Mouse (Mus musculus): ENCODE data around the gene Zfp326.
A peak's percentile ranks its signal among the peaks of the same experiment; 100 is the strongest.
"Not testable (repeated sequence)": the region's sequence is repeated elsewhere in the genome, so short reads cannot be mapped to it uniquely, and the experiment has no call there.

The Zfp326 gene

DNA sequence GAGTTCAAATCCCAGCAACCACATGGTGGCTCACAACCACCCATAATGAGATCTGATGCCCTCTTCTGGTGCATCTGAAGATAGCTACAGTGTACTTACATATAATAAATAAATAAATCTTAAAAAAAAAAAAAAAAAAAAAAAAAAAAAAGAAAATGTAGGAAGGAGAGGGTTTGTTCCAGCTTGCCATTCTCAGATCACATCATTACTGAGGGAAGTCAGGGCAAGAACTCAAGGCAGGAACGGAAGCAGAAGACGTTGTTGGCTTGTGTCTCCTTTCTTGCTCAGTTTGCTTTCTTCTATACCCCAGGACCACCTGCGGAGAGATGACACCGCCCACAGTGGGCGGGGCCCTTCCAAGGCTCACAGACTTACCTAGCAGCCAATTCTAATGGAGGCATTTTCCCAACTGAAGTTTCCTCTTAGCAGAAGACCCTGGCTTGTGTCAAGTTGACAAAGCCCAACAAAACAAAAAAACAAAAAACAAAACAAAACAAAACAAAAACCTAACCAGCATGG is 11.2 kb upstream of the Zfp326 start:
- DNase-seq (ENCODE audit: low read depth in 1 of 2, low spot score in 2 of 2): not testable (repeated sequence)

DNA sequence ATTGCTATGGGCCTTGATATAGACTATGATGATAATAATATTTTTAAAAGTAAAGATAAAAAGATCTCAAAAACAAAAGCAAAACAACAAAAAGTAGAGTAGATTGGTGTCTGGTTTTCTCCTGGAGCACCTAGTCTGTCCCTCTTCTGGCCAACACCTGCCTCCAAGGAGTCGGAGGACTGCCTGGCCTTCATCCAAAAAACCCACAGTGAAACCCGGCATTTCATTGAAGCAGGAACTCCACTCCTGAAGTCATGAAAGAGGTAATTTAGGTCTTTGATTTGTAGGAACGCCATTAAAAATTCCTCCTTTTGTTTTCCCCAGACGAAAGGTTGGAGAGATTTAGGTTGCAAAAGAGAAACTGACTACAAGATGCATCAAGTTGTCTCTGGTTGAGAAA is 8.9 kb upstream of the Zfp326 start:
- no peak for DNase-seq (ENCODE audit: low read depth in 1 of 2, low spot score in 2 of 2)

DNA sequence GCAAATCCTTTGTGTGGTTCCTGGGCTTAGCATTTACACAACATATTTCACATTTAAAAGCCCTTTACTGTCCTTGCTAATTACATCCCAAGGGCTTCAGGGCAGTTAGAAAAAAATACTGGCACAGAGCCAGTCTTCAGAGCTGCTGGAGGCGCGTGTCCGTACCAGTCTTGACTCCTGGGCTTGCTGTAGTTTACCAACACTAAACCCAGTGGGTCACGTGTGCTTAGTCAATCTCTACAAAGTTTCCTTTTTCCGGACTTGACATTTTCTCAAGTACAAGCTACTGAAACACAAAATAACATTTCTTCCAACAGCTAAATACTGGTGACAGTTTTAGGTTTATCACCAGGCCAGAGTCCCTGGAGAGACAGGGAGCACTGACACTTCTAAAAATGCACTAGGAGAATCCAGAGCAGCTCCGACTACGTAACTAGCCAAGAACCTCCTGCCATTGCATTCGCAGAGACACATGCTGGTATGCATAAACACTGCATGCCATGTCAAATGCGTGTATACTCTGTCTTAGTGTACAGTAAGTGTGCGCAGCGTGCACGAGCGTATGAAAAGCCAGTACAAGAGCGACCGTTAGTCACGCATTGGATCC is 8.4 kb upstream of the Zfp326 start:
- DNase-seq (ENCODE audit: low read depth in 1 of 2, low spot score in 2 of 2): no peak

- peak; percentile 20 to 65 for DNase-seq (ENCODE audit: low read depth in 1 of 2, low spot score in 2 of 2)
These were observed 7.8 kb upstream of the Zfp326 start for GRCm38 (mm10) chr5:105868593-105868992.

GRCm38 (mm10) chr5:105869739-105870138 is 6.6 kb upstream of the Zfp326 start:
- no peak for DNase-seq (ENCODE audit: low read depth in 1 of 2, low spot score in 2 of 2)

DNA sequence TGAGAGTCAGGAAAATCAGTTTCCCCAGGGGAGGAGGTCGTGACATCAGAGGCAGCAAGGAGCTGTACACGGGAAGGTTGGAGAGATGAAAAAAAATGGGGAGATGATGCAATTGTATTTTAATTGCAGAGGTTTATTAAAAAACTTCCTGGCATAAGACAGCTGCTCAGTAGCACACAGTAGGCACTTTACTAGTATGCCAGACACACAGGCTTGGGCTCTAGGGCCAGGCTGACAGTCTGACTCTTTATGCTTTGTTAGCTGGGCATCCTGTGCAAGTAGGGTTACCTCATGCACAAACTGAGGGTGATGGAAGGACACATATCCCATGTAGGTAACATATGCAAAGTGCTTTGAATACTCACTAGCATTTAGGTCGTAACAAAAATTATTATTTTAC is 5.2 kb upstream of the Zfp326 start:
- no peak for DNase-seq (ENCODE audit: low read depth in 1 of 2, low spot score in 2 of 2)

DNA sequence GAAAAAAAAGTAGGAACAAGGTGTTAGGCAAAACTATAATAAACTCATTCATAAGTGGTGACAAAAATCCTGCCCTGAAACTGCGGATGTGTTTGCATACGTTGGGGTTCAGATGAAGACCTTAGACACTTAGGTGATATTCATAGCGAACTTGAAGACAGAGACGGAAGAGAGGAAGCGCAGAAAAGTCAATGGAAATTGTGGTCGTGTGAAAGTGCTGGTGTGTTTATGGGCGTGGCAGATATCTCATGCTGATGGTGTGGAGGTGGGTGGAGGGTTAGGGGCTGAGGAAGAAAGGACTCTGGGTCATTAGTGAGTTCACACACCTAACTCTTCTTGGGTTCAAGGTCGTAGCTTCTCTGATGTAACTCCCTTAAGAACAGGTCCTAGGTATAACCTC is 4.2 kb upstream of the Zfp326 start:
- no peak for DNase-seq (ENCODE audit: low read depth in 1 of 2, low spot score in 2 of 2)

DNA sequence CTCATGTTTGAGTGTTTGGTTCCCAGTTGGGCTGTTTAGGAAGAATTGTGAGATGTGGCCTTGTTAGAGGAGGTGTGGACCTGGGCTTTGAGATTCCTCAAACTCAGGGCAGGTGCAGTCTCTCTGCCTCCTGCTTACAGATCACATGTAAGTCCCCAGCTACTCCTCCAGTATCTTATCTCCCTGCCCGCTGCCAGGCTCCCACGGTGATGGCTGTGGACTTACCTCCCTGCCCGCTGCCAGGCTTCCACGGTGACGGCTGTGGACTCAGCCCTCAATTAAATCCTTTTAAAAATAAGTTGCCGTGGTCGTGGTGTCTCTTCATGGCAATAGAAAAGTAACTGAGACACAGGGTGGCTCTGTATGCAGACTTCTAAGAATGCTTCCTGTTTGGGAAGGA is 3.4 kb upstream of the Zfp326 start:
- no peak for DNase-seq (ENCODE audit: low read depth in 1 of 2, low spot score in 2 of 2)

DNA sequence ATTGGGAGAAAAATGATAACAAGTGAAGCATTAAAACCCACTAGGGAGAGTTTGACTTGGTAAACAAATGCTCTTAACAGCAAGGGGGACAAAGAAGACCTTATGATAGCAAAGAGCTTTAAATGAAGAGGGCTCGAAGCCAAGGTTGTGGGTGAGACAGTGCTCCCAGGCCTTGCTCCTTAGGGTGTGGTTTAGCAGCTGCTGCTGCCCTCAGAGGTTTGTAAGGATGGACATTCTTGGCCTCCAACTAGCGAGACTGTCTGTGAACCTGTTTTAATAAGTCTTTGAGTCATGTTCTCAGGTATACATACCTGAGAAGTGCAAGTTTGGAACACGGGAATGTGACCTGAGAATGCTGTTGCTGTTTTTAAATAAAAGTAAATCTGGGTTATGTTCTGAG is 2.6 kb upstream of the Zfp326 start:
- DNase-seq (ENCODE audit: low read depth in 1 of 2, low spot score in 2 of 2): no peak

DNA sequence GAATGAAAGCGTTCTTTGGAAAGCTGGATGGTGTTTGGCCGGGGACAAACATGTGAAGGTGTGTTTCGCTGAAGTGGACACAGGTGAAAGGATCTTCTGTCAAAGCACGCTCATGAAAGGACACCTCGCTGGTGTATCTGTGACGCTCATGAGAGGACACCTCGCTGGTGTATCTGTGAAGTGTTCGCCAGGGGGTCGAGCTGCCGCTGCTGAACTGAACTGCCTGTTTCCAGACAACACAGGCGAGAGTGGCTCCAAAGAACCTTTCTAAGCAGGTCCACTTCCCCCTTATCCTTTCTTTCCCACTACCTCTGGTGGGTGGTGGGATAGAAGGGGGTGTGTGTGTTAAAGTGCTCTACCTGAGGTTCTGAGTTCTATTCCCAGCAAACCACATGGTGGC is 1.9 kb upstream of the Zfp326 start:
- DNase-seq (ENCODE audit: low read depth in 1 of 2, low spot score in 2 of 2): no peak

DNA sequence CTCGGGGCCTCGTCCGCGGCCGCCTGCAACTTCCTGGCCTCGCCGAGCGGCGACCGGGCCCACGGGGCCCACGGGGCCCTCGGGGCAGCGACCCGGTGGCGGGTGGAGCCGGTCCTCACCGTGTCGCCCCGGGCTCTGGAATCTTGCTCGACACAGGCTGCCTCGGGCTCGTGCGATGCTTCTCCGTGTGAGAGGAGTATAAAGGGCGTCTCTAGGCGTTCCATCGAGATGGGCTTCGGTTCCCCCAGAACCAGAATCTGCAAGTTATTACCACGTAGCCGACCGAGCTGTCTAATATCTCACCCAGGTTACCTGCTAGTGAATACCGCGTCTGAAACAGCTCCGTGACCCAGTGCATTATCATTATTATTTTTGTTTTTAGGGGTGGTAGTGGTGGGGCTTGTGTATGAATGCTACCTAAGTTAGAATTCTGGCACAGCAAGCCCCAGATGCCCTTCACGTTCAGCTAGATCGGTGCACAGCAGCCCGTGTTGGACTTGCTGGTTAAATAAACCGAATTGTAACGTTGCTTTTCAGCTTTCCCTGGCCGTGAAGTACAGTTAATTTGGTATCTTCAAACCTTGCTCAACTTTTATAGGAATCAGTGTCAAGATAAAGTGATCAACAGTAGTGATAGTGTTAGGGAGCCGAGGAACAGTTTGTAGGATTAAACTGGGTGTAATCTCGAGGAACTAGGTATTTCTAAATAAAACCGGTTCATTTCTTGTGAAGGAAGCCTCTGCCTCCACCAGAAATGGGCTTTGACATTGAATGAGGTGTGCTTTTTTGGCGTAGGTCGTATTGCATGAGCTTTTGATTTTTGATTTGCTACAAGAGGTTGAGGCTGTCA is 785 bp downstream of the Zfp326 start:
- no peak for DNase-seq (ENCODE audit: low read depth in 1 of 2, low spot score in 2 of 2)

GRCm38 (mm10) chr5:105887317-105887716 is 11.0 kb downstream of the Zfp326 start:
- DNase-seq (ENCODE audit: low read depth in 1 of 2, low spot score in 2 of 2): no peak

- DNase-seq (ENCODE audit: low read depth in 1 of 2, low spot score in 2 of 2): no peak
These were observed 21.8 kb downstream of the Zfp326 start for GRCm38 (mm10) chr5:105898161-105898560.

DNA sequence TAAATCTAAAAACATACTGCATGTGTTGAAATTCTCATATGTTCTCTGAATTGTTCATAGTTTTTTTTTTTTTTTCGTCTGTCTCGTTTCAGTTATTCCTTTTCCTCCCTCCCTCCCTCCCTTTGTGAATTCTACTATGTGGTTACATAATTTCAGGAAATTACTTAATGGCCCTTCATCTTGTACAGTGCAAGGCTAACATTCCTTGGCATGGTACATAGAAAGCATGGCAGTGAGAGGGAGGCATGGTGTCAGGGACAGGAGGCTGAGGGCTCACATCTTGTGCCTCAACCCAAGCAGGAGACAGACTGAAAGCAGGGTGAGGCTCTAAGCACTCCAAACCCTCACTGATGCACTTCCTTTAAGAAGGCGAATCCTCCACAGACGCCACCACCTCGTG is 32.8 kb downstream of the Zfp326 start:
- no peak for DNase-seq (ENCODE audit: low read depth in 1 of 2, low spot score in 2 of 2)

DNA sequence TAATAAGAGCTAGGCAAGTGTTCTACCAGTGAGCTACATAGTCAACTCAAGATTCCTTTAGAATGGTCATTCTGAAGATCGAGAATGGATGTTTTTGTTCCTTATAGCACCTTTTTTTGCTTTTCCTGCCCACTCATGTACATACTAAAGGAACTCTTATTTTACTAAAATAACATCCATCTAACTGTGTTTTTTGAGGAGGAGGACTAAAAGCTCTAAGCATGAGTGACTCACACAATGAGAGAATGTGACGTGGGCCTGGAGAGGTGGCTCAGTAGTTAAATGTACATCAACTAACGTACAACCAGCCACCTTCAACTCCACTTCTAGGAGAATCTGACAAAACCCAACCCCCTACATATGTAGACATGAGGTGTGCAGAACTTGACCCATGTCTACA is 33.3 kb downstream of the Zfp326 start:
- DNase-seq (ENCODE audit: low read depth in 1 of 2, low spot score in 2 of 2): no peak

DNA sequence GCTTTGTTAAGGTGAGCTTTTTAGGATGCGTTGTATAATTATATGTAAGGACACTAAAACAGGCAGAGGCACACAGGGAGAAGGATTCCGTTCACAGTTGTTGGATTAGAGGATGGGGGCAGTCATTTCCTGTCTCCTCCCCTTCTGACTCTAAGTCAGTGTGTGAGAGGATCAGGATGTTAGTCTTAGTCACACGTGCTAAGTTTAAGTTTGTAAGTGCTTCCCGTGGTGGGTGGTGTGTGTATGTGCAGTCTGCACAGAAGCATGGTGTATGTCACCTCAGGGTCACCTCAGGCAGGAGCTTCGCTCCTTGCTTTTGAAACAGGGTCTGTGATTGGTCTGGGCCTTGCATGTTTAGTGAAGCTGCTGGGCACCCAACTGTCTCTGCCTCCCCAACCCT is 35.1 kb downstream of the Zfp326 start:
- no peak for DNase-seq (ENCODE audit: low read depth in 1 of 2, low spot score in 2 of 2)

DNA sequence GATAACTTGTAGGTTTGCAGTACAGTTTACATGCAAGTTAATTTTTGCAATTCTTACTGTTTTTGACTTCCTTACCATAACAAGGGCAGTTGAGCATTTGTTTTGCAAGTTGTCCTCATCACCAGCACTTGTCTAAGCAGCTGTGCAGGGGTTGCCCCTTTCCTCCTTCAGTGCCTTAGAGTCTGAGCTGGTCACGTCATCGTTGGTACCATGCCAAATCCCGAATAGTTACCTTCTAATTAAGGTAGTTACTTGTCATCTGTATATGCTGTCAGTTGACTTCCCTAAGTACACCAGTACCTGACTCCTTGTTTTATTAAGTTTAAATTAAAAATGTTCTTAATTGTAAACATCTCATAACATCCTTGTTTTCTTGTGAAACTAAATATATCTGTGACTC is 41.0 kb downstream of the Zfp326 start:
- no peak for DNase-seq (ENCODE audit: low read depth in 1 of 2, low spot score in 2 of 2)

GRCm38 (mm10) chr5:105918289-105918688 is 41.9 kb downstream of the Zfp326 start:
- DNase-seq (ENCODE audit: low read depth in 1 of 2, low spot score in 2 of 2): no peak

DNA sequence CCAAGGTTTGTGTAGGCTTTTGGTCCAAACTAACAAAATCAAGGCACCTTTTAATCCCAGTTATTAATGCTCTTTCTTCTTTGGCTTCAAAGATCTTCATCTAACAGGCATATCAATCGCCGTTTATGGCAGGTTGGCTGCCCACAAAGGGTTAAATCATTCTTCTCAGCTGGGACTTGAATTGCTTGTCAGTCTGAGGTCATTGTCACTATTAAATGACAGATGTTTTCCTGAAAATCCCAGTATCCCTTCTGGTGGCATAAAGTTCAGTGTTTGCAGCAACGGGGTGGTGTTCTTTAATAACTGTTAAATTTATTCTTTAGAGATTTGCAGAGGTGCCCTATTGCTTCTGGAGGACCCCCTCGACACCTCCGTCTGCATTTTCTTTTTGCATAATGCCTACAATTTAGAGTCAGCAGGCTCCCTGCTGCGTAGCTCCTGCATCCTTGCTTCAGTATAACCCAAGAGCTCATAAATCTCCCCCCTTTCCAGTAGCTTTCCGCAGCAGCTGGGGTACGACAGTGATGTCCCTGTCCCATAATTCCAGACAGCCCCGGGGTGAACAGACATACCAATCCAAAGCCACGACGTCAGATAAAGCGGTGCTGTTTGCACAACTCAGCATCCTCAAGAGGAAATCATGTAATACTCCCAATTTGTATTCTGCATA is 46.6 kb downstream of the Zfp326 start:
- no peak for DNase-seq (ENCODE audit: low read depth in 1 of 2, low spot score in 2 of 2)

DNA sequence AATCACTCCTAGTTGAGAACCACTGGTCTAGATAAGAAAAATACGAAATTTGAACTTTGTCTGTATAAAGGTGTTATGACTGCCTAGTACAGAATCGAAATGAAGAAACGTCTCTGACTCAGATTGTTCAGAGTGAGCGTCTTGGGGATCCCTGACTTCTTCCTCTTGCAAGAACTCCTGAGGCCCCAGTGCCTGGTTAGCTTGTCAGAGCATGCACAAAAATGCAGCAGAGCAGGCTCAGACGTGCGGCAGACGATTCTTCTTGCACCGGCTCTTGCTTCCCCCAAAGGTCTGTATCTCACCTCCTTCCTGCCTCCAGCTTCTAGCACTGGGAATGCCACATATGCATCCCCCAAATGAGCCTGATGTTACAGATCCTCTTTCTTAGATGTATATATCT is 48.0 kb downstream of the Zfp326 start:
- DNase-seq (ENCODE audit: low read depth in 1 of 2, low spot score in 2 of 2): no peak

GRCm38 (mm10) chr5:105925568-105926255 is 49.3 kb downstream of the Zfp326 start:
- DNase-seq (ENCODE audit: low read depth in 1 of 2, low spot score in 2 of 2): no peak

GRCm38 (mm10) chr5:105930282-105930681 is 53.9 kb downstream of the Zfp326 start:
- no peak for DNase-seq (ENCODE audit: low read depth in 1 of 2, low spot score in 2 of 2)
